Mouse (Mus musculus): ENCODE measurements around the gene Phlda1.

Gene Phlda1

GRCm38 (mm10) chr10:111527057-111527456 lies 21.0 kb downstream of the Phlda1 start:
- DNase-seq (ENCODE audit: low read depth, low spot score): no peak

- no peak for DNase-seq (ENCODE audit: low read depth, low spot score)
Measured at GRCm38 (mm10) chr10:111527613-111528012, 21.5 kb downstream of the Phlda1 start.

GRCm38 (mm10) chr10:111528283-111528682 lies 22.2 kb downstream of the Phlda1 start:
- no peak for DNase-seq (ENCODE audit: low read depth, low spot score)

DNA sequence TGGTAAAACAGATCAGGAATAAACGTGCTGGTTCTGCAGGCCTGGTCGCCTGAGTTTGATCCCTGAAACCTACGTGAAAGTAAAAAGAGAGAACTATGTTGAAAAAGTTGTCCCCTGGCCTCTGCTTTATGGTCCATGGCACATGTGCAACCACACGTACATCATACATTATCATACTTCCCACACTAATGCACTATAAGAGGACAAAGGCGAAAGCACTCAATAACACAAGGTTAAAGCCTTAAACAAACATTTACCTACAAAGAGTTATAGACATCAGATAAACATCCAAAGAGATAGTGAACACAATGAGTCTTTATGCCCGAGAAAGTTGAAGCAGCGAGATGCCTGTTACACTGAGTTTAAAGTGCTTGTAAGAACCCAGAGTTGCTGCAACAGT lies 24.3 kb downstream of the Phlda1 start:
- no peak for DNase-seq (ENCODE audit: low read depth, low spot score)

GRCm38 (mm10) chr10:111534691-111535090 lies 28.6 kb downstream of the Phlda1 start:
- DNase-seq (ENCODE audit: low read depth, low spot score): no peak

DNA sequence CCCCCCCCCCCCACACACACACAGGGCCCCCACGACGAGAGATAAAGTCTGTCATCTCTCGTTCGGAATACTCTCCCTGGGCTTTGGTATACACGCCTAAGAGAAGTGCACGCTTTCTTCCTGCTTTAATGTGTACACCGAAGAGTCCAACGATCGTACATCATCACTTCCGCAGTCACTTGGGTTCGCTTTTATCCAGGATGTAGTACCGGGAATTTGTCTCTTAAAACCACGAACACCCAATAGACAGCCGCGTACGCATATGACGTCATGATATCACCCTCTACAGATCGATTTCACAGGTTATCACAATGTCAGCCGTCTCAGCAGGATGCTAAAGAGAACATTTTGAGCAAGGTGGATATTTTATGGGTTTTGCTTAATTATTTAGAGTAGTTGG lies 31.3 kb downstream of the Phlda1 start:
- no peak for DNase-seq (ENCODE audit: low read depth, low spot score)

DNA sequence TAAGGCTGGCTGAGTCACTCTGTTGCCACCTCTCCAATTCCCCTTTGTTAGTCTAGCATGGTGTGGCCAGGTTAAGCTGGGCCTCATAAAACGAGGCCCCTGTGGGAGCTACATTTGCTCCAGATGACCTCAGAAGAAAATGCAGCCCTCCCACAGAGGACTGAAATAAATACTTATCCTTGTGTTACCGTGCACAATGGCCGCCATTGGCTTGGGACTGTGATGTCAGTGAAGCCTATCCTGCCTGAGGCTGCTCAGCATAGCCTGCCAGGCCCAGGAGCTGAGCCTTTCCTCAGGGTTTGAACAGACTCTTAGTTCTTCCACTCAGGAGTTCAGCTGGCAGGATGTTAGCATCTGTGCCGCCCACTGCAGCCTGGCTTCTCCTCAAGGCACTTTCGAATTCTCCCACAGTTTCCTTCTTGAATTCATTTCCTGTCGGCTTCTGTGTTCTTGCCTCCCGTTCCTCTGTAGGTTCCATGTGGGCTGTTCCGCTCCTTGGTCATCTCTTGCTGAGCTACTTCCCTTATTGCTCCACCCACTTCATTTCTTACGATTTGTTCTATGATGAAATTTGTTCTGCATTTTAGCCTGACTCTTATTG lies 33.7 kb downstream of the Phlda1 start:
- peak; percentile 71 for DNase-seq (ENCODE audit: low read depth, low spot score)

DNA sequence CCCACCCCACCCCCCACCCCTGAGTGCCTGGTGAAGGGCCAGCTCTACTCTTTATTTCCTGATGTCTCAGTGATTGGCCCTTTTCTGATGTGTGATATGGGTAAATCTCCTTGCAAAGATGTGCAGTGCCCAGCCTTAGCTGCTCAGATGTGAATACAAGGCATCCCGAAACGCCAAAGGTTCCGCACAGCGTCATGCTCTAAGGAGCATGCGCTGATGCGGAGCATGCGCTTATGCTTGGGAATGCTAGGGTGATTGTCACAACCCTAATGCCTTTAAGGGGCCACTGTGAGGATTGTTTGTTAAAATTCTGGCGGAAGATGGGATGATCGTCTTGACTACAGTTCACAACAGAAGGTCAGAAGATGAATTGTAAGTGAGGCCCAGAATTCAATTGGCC lies 34.6 kb downstream of the Phlda1 start:
- no peak for DNase-seq (ENCODE audit: low read depth, low spot score)

GRCm38 (mm10) chr10:111543106-111543505 lies 37.0 kb downstream of the Phlda1 start:
- no peak for DNase-seq (ENCODE audit: low read depth, low spot score)

DNA sequence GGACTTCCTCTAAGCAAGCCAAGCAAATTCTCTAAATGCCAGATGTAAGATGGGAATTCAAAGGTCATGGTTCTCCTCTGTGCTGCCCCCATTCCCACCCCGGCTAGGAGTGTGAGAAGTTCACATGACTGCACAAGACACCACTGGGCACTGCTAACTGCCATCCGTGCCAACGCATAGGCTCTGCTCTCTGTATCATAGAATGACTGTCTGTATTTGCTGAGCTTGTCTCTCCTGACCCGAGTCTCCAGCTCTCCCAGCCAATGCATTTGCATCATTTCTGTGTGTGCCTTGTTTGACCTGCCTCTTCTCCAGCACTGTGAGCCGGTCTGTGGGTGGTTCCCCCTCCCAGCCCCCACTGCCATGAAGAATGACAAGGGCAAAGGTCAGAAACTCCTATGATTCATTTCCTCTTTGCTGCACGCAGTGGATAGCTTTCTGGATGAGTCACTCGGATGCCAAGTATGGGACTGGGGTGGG lies 37.7 kb downstream of the Phlda1 start:
- peak; percentile 95 for DNase-seq (ENCODE audit: low read depth, low spot score)

DNA sequence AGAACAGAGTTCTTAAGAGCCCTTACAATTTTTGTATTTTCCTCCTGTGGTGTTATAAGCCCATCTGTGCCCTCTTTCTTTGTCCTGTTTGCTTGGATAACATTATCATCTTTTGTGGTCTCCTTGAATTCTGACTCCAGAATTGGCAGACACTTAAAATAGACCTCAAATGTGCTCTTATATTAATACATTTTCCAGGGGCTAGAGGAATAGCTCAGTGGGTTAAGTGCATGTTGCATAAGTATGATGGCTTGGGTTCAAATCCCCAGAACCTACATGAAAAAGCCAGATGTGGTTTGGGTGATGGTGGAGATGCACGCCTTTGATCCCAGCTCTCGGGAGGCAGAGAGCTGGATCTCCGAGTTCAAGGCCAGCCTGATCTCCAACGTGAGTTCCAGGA lies 38.2 kb downstream of the Phlda1 start:
- DNase-seq (ENCODE audit: low read depth, low spot score): peak; percentile 84

GRCm38 (mm10) chr10:111545648-111546047 lies 39.6 kb downstream of the Phlda1 start:
- DNase-seq (ENCODE audit: low read depth, low spot score): no peak

DNA sequence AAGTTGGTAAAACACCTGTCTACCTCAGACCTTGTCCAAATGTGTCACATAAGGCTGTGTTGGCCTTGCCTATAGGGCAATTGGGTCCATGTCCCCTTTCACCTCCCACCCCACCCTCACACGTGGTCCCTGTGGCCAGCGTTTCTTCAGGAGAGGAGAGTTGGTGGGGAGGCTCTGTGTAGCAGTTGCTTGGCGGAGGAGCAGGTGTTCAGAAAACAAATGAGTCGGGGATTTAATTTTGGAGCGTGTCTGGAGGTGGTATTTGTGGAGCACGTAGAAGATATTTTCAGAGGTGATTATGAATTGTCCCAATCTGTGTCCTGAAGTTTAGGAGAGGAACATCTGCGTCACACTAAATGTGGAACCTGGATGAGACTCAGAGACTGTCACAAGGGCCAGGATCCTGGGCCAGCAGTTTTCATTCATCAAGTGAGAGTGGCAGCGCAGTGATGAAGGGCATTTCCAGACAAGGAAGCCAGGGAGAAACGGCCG lies 41.8 kb downstream of the Phlda1 start:
- no peak for DNase-seq (ENCODE audit: low read depth, low spot score)

GRCm38 (mm10) chr10:111550075-111550695 lies 44.1 kb downstream of the Phlda1 start:
- peak; percentile 68 for DNase-seq (ENCODE audit: low read depth, low spot score)

- DNase-seq (ENCODE audit: low read depth, low spot score): no peak
Measured at GRCm38 (mm10) chr10:111553695-111554094, 47.6 kb downstream of the Phlda1 start.

GRCm38 (mm10) chr10:111554651-111555050 lies 48.6 kb downstream of the Phlda1 start:
- DNase-seq (ENCODE audit: low read depth, low spot score): no peak

DNA sequence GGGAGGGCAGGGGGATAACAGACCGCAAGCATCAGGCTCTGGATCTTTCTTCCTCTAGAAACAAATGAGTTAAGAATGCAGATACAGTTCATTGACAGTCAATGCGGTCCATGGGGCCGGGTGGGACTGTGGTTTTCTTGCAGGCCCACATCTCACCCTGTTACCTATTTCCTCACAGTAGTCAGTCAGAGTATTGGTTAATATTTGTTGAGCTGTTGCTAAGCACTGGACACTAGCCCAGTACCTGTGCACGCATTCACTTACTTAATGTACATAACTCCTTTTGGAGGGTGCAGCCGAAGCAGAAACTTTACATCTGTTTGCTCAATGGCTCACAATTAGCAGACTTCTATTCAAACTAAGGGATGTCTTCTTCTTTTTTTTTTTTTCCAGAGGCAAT lies 52.1 kb downstream of the Phlda1 start:
- no peak for DNase-seq (ENCODE audit: low read depth, low spot score)
